9 mouse cellular contexts compared by ENCODE assay signal in the genomic region with DNA sequence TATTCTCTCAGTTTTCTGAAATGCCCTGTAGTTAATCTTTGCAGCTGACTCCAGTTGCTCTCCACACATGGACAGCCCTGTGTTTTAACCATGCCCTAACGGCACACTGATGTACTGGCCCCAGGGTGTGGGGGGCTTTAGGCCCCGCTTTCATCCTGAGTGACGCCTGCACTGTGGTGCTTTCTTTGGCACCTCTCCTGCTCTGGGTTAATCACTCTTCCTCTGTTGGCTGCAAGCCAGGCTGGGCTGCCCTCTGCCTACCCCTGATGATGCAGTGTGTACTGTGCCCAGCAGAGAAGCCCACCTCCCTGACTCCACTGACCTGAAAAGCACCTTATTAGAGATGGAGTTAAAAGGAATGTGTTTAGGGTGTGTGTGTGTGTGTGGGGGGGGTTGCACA.
DNase-seq lines count a peak whose midpoint lies in the region; ATAC-seq and TF ChIP-seq lines count a peak whose summit lies in the region.
"Had no signal": no experiment of that assay in that cellular context is flagged by ENCODE, and none has a peak within 500 bp of the region (broad histone marks: within the 10 kb centered on the region; RNA-seq: fewer than 3 reads in every experiment).

No protein-coding gene starts in this region.

- ATAC-seq in lung, embryonic 15.5 days (ENCODE audit: borderline replicate concordance, extremely low read depth, low FRiP score, low TSS enrichment): peak; percentile 55
- peak; percentile 57; the same call in 1 of the 2 replicates for ATAC-seq in embryonic facial prominence, embryonic 14.5 days (ENCODE audit: low read depth)
- ATAC-seq in midbrain, embryonic 15.5 days (replicated peaks): peak; percentile 88

- no peak for DNase-seq in lung, adult 2 months
- DNase-seq in embryonic facial prominence, embryonic 14.5 days (ENCODE audit: low spot score): peak; percentile 54
- DNase-seq in kidney, adult 18-20 months: peak; percentile 28
- DNase-seq in gastrocnemius, postnatal 4 days (ENCODE audit: low spot score in 2 of 2): no peak
- DNase-seq in urinary bladder, postnatal 25 days (ENCODE audit: low spot score): no peak
- DNase-seq in urinary bladder, postnatal 4 days (ENCODE audit: low spot score in 2 of 2): no peak

- no peak overlapping the region for H3K4me3 ChIP-seq in lung, embryonic 15.5 days
- H3K4me3 ChIP-seq in lung, adult 2 months (replicated peaks; ENCODE audit: extremely low read depth, low read depth, low read length): no peak overlapping the region
- H3K4me3 ChIP-seq in embryonic facial prominence, embryonic 14.5 days (ENCODE audit: low read depth, low read length): no peak overlapping the region
- no peak overlapping the region for H3K4me3 ChIP-seq in midbrain, embryonic 15.5 days

- no peak overlapping the region for H3K4me2 ChIP-seq in lung, embryonic 15.5 days
- H3K4me2 ChIP-seq in embryonic facial prominence, embryonic 14.5 days (ENCODE audit: low read depth, low read length): no peak overlapping the region
- no peak overlapping the region for H3K4me2 ChIP-seq in midbrain, embryonic 15.5 days

- H3K9ac ChIP-seq in lung, embryonic 15.5 days: no peak overlapping the region
- H3K9ac ChIP-seq in embryonic facial prominence, embryonic 14.5 days (ENCODE audit: low read depth, low read length): no peak overlapping the region
- no peak overlapping the region for H3K9ac ChIP-seq in midbrain, embryonic 15.5 days

- TF ChIP-seq POLR2A in lung, adult 2 months (IDR thresholded peaks at IDR 0.05; ENCODE audit: borderline replicate concordance, extremely low read depth, low read depth, low read length): no peak

- no peaks in the 10 kb centered on the region for H3K27me3 ChIP-seq in lung, embryonic 15.5 days
- no peaks in the 10 kb centered on the region for H3K27me3 ChIP-seq in embryonic facial prominence, embryonic 14.5 days (replicated peaks; ENCODE audit: control insufficient read depth, insufficient read depth, low read length)
- H3K27me3 ChIP-seq in midbrain, embryonic 15.5 days (replicated peaks): no peaks in the 10 kb centered on the region

- H3K9me3 ChIP-seq in lung, embryonic 15.5 days: no peaks in the 10 kb centered on the region
- H3K9me3 ChIP-seq in embryonic facial prominence, embryonic 14.5 days (ENCODE audit: control insufficient read depth, low read length): no peaks in the 10 kb centered on the region
- H3K9me3 ChIP-seq in midbrain, embryonic 15.5 days: no peaks in the 10 kb centered on the region

- no peak for TF ChIP-seq CTCF in lung, adult 2 months (IDR thresholded peaks at IDR 0.05; ENCODE audit: insufficient read depth, low read length)

- H3K4me1 ChIP-seq in lung, embryonic 15.5 days: peaks cover 11% of the 10 kb centered on the region; the same call in 1 of the 2 replicates
- H3K4me1 ChIP-seq in lung, adult 2 months (ENCODE audit: control insufficient read depth, insufficient read depth, low read length): no peaks in the 10 kb centered on the region
- H3K4me1 ChIP-seq in embryonic facial prominence, embryonic 14.5 days (ENCODE audit: control insufficient read depth, insufficient read depth, low read length): no peaks in the 10 kb centered on the region
- H3K4me1 ChIP-seq in midbrain, embryonic 15.5 days: peaks cover 11% of the 10 kb centered on the region; the same call in 1 of the 2 replicates

- WGBS in lung, embryonic 15.5 days: 12% methylated on average over 3 of the region's 3 CpGs
- 34% methylated on average over 3 of the region's 3 CpGs for WGBS in lung, adult 2 months
- 37% methylated on average over 3 of the region's 3 CpGs for WGBS in embryonic facial prominence, embryonic 14.5 days
- 18% methylated on average over 3 of the region's 3 CpGs for WGBS in midbrain, embryonic 15.5 days

- H3K36me3 ChIP-seq in lung, embryonic 15.5 days: no peaks in the 10 kb centered on the region
- no peaks in the 10 kb centered on the region for H3K36me3 ChIP-seq in embryonic facial prominence, embryonic 14.5 days (ENCODE audit: control insufficient read depth, insufficient read depth, low read length)
- H3K36me3 ChIP-seq in midbrain, embryonic 15.5 days (replicated peaks): no peaks in the 10 kb centered on the region

- no peak overlapping the region for H3K27ac ChIP-seq in lung, embryonic 15.5 days
- no peak overlapping the region for H3K27ac ChIP-seq in embryonic facial prominence, embryonic 14.5 days (replicated peaks; ENCODE audit: low read depth, low read length)
- H3K27ac ChIP-seq in midbrain, embryonic 15.5 days: no peak overlapping the region
- H3K27ac ChIP-seq: macrophage had no signal

Comparison
In these comparisons a context has a peak if more than half of its experiments do, and no peak if none do; other contexts are left out.
1. DNase-seq: peak in embryonic facial prominence, embryonic 14.5 days (single experiment) and kidney, adult 18-20 months (single experiment); none in lung, adult 2 months (single experiment), gastrocnemius, postnatal 4 days (0 of 2), urinary bladder, postnatal 25 days (single experiment) and urinary bladder, postnatal 4 days (0 of 2).
2. Peak in every context shown above with its lines, with median percentiles within 50 percentile points of each other: ATAC-seq.